In genomic region chr9:110810051-110810450, GRCm38 (mm10) we compare ENCODE assay signal across 13 mouse cellular contexts.
"Had no signal": no experiment of that assay in that cellular context is flagged by ENCODE, and none has a peak within 500 bp of the region (broad histone marks: within the 10 kb centered on the region; RNA-seq: fewer than 3 reads in every experiment).

No protein-coding gene starts in this region.

- DNase-seq: kidney, adult 18-20 months; kidney, adult 9 months; kidney, postnatal 14 days; kidney, postnatal 4 days; left cerebral cortex, postnatal 4 days; liver, postnatal 0 days; lung, embryonic 14.5 days; spleen, adult 18-20 months; thymus, adult 2 months; thymus, postnatal 14 days; thymus, postnatal 4 days had no signal

- ATAC-seq: liver, postnatal 0 days; lung, postnatal 0 days; midbrain, embryonic 15.5 days had no signal
